ENCODE assay signal across 21 mouse cellular contexts in genomic region chr15:83801011-83801410, GRCm38 (mm10). TPM values are rescaled to one million over a fixed set of nuclear protein-coding genes. Genes with fewer than 3 reads are reported as not detected.
"Had no signal": no experiment of that assay in that cellular context is flagged by ENCODE, and none has a peak within 500 bp of the region (broad histone marks: within the 10 kb centered on the region; RNA-seq: fewer than 3 reads in every experiment).

No protein-coding gene starts in this region.

- H3K27ac ChIP-seq: lung, embryonic 15.5 days; macrophage; midbrain, embryonic 13.5 days; midbrain, embryonic 15.5 days; neural tube, embryonic 12.5 days; stomach, embryonic 15.5 days; stomach, postnatal 0 days had no signal

- H3K4me1 ChIP-seq: lung, embryonic 15.5 days; megakaryocyte, embryonic 14.5 days; neural tube, embryonic 12.5 days; stomach, embryonic 15.5 days had no signal

- H3K9me3 ChIP-seq: lung, embryonic 15.5 days; megakaryocyte, embryonic 14.5 days; midbrain, embryonic 13.5 days; midbrain, embryonic 15.5 days; neural tube, embryonic 12.5 days; stomach, embryonic 15.5 days had no signal

- H3K36me3 ChIP-seq: lung, embryonic 15.5 days; midbrain, embryonic 13.5 days; midbrain, embryonic 15.5 days; neural tube, embryonic 12.5 days; stomach, embryonic 15.5 days had no signal

- H3K4me2 ChIP-seq: lung, embryonic 15.5 days; midbrain, embryonic 11.5 days; midbrain, embryonic 13.5 days; midbrain, embryonic 15.5 days; neural tube, embryonic 12.5 days; stomach, embryonic 15.5 days had no signal

- DNase-seq: lung, adult 2 months; lung, postnatal 14 days; lung, postnatal 36 days; thymus, adult 2 months; thymus, postnatal 25 days; thymus, postnatal 4 days had no signal

- H3K4me3 ChIP-seq: lung, embryonic 15.5 days; megakaryocyte, embryonic 14.5 days; midbrain, embryonic 13.5 days; midbrain, embryonic 15.5 days; neural tube, embryonic 12.5 days; stomach, embryonic 15.5 days had no signal

- H3K9ac ChIP-seq: lung, embryonic 15.5 days; midbrain, embryonic 13.5 days; midbrain, embryonic 15.5 days; neural tube, embryonic 12.5 days; stomach, embryonic 15.5 days had no signal

- H3K27me3 ChIP-seq: lung, embryonic 15.5 days; midbrain, embryonic 13.5 days; midbrain, embryonic 15.5 days; neural tube, embryonic 12.5 days; stomach, embryonic 15.5 days had no signal

- ATAC-seq: lung, postnatal 0 days; midbrain, embryonic 13.5 days; midbrain, embryonic 15.5 days had no signal

RNA-seq across cellular contexts. Expression of gene Mpped1, which starts 21.7 kb away (rescaled TPM):
- total RNA-seq: megakaryocyte progenitor cell, adult 5-6 weeks; monocyte, adult 5-6 weeks; neutrophil, adult 5-6 weeks had no signal
- polyA plus RNA-seq: liver, embryonic 16.5 days; lung, adult 2 months; lung, postnatal 0 days; macrophage; urinary bladder, adult 2 months had no signal
